Mouse (Mus musculus) heart, embryonic 13.5 days (tissue): ENCODE data around the gene Pck2. TPM values are rescaled to one million over a fixed set of nuclear protein-coding genes. Genes with fewer than 3 reads are reported as not detected.

ENCODE experiments used
- ATAC-seq: fragments of 200-750 bp; cut with Nextera tagmentation; 2 replicates; pipeline ENCODE4 v1.8.0; 2017; ENCODE audit warnings: moderate TSS enrichment; ENCODE audit not compliant: insufficient number of reproducible peaks, low FRiP score, low TSS enrichment; ENCODE audit errors: extremely low read depth
- H3K27ac ChIP-seq: fragments of 300-500 bp; sonication (generic); replicated peaks from 2 replicates; pipeline ENCODE4 v1.5.1; 2015; ENCODE audit warnings: moderate library complexity, mild to moderate bottlenecking, inconsistent platforms
- H3K27me3 ChIP-seq: fragments of 300-500 bp; sonication (generic); replicated peaks from 2 replicates; pipeline ENCODE4 v1.6.1; 2015; ENCODE audit warnings: mild to moderate bottlenecking, inconsistent platforms
- H3K36me3 ChIP-seq: fragments of 300-500 bp; sonication (generic); 2 replicates; pipeline ENCODE4 v1.6.1; 2015; ENCODE audit warnings: mild to moderate bottlenecking, inconsistent platforms
- H3K4me1 ChIP-seq: fragments of 300-500 bp; sonication (generic); 2 replicates; pipeline ENCODE4 v1.6.1; 2015; ENCODE audit warnings: inconsistent platforms
- H3K4me2 ChIP-seq: fragments of 300-500 bp; sonication (generic); 2 replicates; pipeline ENCODE4 v1.6.1; 2015; ENCODE audit warnings: inconsistent platforms, mild to moderate bottlenecking, moderate library complexity
- H3K4me3 ChIP-seq: fragments of 300-500 bp; sonication (generic); 2 replicates; pipeline ENCODE4 v1.5.1; 2015; ENCODE audit warnings: moderate library complexity, mild to moderate bottlenecking, inconsistent platforms
- H3K9ac ChIP-seq: fragments of 300-500 bp; sonication (generic); 2 replicates; pipeline ENCODE4 v1.6.1; 2015; ENCODE audit warnings: inconsistent platforms, mild to moderate bottlenecking, moderate library complexity
- H3K9me3 ChIP-seq: fragments of 300-500 bp; sonication (generic); 2 replicates; pipeline ENCODE4 v1.6.1; 2016; ENCODE audit warnings: inconsistent platforms
- WGBS: fragments of 180-500 bp; shearing (Covaris S2); methylation state at CpG from one replicate; pipeline ENCODE4 v1.1.7; 2015; ENCODE audit warnings: mixed read lengths; 5-methylcytosine and 5-hydroxymethylcytosine counted together
- polyA plus RNA-seq: library from polyadenylated mRNA; unstranded; fragments of >200 nt; fragmentation: Nextera tagmentation; extraction: Ambion mirVana; gene quantifications from 2 replicates; pipeline ENCODE4 v1.2.1, GENCODE M21; 2015

The Pck2 gene
- polyA plus RNA-seq, 1 experiment from 2014 or later = 40.9 TPM

GRCm38 (mm10) chr14:55536116-55536745 lies 3.8 kb upstream of the Pck2 start:
- Histone ChIP-seq H3K27me3 (0 out of 2 replicates have a peak, but pooled peaks cover 2% of the 10 kb centered on the region), H3K4me3 (no peak overlapping the region), H3K4me2 (no peak overlapping the region), H3K9me3 (no peaks in the 10 kb centered on the region), H3K27ac (no peak overlapping the region), H3K36me3 (no peaks in the 10 kb centered on the region), H3K4me1 (peaks cover 14% of the 10 kb centered on the region), H3K9ac (no peak overlapping the region)
- no peak for ATAC-seq
- WGBS = 32% methylated on average over 6 of the region's 6 CpGs

DNA sequence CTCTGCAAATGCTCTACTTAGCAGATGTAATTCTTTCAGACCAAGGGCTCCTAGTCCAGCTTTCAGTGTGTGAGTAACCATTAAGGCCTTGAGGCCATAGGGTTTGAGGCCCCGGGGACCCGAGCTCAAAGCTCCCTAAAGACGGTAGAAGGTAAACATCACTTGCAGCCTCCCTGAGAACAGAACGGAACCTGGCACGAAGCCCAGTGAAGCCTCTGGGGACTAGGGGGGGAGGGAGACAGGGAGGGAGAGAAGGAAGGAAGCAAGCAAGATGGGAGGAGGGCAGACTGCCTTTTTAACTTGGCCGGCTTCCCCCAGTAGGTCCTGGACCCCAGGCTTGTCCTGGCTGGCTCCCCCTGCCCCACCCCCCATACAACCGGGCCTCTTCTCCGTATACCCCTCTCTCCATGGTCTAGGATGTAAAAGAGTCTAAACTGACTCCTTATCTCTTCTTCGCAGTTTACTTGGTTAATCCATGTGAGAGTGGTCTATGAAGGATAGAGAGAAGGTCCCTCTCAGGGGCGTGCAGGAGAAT lies 788 bp downstream of the Pck2 start:
- 5% methylated on average over 10 of the region's 10 CpGs for WGBS
- H3K27me3 ChIP-seq = no peaks in the 10 kb centered on the region

DNA sequence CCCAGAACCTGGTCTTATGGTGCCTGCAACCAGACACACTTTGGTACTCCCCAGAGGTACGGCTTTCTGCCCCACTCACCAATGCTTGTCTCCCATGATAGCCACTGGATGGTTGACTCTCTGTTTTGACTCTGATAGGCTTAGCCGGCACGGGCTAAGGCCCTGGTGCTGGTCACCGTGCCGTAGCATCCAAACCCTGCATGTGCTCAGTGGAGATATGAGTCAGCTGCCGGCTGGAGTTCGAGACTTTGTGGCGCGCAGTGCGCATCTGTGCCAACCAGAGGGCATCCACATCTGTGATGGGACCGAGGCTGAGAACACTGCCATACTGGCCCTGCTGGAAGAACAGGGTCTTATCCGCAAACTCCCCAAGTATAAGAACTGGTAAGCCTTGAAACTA lies 2.2 kb downstream of the Pck2 start:
- H3K4me1 ChIP-seq = peaks cover 20% of the 10 kb centered on the region
- WGBS = 90% methylated on average over 12 of the region's 12 CpGs

More for the DNA sequence above, 788 bp downstream of the Pck2 start:
- Histone ChIP-seq H3K4me1 (peaks cover 20% of the 10 kb centered on the region), H3K27ac (peak overlapping the region; percentile 93), H3K36me3 (peaks cover 36% of the 10 kb centered on the region), H3K4me2 (peak overlapping the region; percentile 89), H3K9me3 (no peaks in the 10 kb centered on the region), H3K4me3 (peak overlapping the region; percentile 79), H3K9ac (peak overlapping the region; percentile 89)
- ATAC-seq = 0 out of 2 replicates have a peak, but pooled peaks have one; percentile 17

DNA sequence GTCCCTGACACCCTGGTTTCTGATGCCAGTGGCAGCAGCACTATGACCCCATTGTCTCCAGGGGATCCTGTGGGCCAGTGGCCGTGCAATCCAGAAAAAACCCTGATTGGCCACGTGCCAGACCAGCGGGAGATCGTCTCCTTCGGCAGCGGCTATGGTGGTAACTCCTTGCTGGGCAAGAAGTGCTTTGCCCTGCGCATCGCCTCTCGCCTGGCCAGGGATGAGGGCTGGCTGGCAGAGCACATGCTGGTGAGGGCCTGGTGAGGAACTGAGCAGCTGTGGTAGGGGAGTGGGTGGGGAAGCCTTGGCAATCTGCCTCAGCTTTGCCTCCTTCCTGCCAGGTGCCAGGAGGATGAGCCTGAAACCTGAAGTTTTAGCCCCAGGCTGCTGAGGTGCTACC lies 4.3 kb downstream of the Pck2 start:
- Histone ChIP-seq H3K27ac (no peak overlapping the region), H3K9me3 (no peaks in the 10 kb centered on the region), H3K4me1 (peaks cover 20% of the 10 kb centered on the region), H3K9ac (no peak overlapping the region), H3K4me2 (no peak overlapping the region), H3K36me3 (peaks cover 71% of the 10 kb centered on the region), H3K27me3 (no peaks in the 10 kb centered on the region), H3K4me3 (no peak overlapping the region)
- no peak for ATAC-seq
- 83% methylated on average over 9 of the region's 9 CpGs for WGBS

More for the DNA sequence above, 2.2 kb downstream of the Pck2 start:
- Histone ChIP-seq H3K27me3 (no peaks in the 10 kb centered on the region), H3K36me3 (peaks cover 50% of the 10 kb centered on the region), H3K27ac (no peak overlapping the region), H3K4me3 (no peak overlapping the region), H3K9ac (no peak overlapping the region), H3K4me2 (no peak overlapping the region), H3K9me3 (no peaks in the 10 kb centered on the region)
- no peak for ATAC-seq

DNA sequence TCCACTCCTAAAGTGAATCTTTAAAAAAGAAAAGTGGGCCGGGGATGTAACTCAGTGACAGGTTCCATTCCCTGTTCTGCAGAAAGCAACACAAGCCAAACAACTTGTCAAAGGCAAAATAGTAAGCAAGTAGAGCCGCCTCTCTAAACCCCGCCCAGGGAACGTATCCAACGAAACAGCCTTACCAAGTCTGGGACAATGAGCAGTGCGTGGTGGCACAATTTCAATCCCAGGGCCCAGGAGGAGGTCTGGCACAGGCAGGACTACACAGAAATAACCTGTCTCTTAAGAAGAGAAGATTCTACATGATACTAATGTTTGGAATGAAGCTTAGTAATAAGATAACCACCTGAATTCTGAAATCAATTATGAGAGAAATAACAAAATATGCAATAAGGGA lies 10.1 kb downstream of the Pck2 start:
- no peaks in the 10 kb centered on the region for H3K9me3 ChIP-seq
- H3K4me1 ChIP-seq = no peaks in the 10 kb centered on the region
- H3K4me2 ChIP-seq = no peak overlapping the region
- no peak overlapping the region for H3K27ac ChIP-seq
- WGBS = 84% methylated on average over 6 of the region's 6 CpGs
- H3K9ac ChIP-seq = no peak overlapping the region
- no peak for ATAC-seq
- peaks cover 57% of the 10 kb centered on the region for H3K36me3 ChIP-seq
- no peak overlapping the region for H3K4me3 ChIP-seq
- H3K27me3 ChIP-seq = no peaks in the 10 kb centered on the region

DNA sequence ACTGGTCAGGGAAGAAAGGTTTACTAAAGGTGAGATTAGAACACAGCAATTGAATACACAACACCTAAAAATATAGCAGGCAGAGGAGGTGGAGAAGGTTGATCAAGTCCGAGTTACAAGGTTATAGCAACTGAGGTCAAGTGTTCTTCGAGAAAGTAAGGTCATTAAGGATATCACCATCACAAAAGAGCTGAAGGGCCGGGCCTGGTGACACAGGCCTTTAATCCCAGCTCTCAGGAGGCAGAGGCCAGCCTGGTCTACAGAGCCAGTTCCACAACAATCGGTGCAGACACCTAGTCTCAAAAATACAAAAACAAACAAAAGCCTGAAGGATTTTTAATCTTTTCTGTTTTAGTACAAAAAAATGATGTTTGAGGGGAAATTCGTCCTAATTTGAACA lies 11.3 kb downstream of the Pck2 start:
- H3K27me3 ChIP-seq = no peaks in the 10 kb centered on the region
- WGBS = 64% methylated on average over 5 of the region's 5 CpGs
- H3K27ac ChIP-seq = no peak overlapping the region
- no peak overlapping the region for H3K4me2 ChIP-seq
- ATAC-seq = no peak
- no peaks in the 10 kb centered on the region for H3K9me3 ChIP-seq
- H3K4me1 ChIP-seq = no peaks in the 10 kb centered on the region
- H3K9ac ChIP-seq = no peak overlapping the region
- H3K36me3 ChIP-seq = peaks cover 46% of the 10 kb centered on the region
- H3K4me3 ChIP-seq = no peak overlapping the region

DNA sequence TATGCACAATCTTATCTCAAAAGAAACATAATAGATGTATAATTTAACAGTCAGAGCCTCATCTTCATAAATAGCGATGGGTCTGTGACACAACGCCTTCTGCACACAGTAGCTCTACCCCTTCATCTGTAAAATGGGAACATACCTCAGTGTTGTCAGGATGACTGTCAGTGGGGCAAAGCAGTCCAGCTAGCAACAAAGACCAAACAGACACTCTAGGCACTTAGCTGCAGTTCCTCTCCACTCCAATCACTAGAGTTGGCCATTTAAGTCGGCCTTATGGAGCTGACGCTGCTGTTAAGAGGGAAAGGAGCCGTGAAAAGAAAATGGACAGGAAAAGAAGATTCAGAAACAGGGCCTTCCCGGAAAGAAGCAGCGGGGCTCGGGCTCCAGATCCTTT lies 11.7 kb downstream of the Pck2 start:
- Histone ChIP-seq H3K27ac (no peak overlapping the region), H3K4me1 (peaks cover 2% of the 10 kb centered on the region), H3K9ac (no peak overlapping the region), H3K4me3 (no peak overlapping the region), H3K4me2 (no peak overlapping the region), H3K27me3 (no peaks in the 10 kb centered on the region), H3K9me3 (no peaks in the 10 kb centered on the region), H3K36me3 (peaks cover 41% of the 10 kb centered on the region)
- WGBS = 78% methylated on average over 8 of the region's 8 CpGs
- no peak for ATAC-seq

DNA sequence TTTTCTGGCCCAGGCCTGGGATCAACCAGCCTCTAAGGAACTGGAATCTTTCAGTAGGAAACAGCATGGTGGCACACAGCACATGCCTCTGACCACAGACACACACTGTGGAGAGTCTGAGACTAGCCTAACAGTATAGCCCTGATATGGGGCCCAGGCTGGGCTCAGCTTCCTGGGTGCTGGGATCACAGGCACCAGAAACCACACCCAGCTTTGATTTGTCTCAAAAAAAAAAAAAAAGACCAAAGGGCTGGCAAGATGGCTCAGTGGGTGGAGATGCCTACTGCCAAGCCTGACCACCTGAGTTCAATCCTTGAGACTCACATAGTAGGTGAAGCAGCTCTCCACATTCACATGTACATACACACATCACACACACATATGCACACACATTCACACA lies 14.6 kb downstream of the Pck2 start:
- no peak overlapping the region for H3K4me2 ChIP-seq
- H3K9ac ChIP-seq = no peak overlapping the region

DNA sequence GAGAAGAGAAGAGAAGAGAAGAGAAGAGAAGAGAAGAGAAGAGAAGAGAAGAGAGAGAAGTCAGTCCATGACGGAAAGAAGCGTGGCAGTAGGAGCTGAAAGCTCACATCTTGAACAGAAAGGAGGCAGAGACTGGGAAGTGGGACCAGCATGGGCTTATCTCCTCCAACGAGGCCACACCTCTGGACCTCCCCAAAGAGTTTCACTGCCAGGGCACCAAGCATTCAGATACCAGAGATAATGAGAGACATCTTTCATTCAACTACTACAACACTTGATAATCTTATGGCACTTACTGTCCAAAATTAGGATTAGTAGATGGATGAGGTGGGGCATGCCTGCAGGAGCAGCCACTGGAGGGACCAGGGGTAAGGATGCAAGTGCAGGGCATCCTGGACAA lies 15.7 kb downstream of the Pck2 start:
- H3K9ac ChIP-seq = no peak overlapping the region
- H3K4me2 ChIP-seq = no peak overlapping the region
- H3K9me3 ChIP-seq = no peaks in the 10 kb centered on the region
- no peak for ATAC-seq
- peaks cover 1% of the 10 kb centered on the region for H3K36me3 ChIP-seq
- no peak overlapping the region for H3K4me3 ChIP-seq
- no peaks in the 10 kb centered on the region for H3K27me3 ChIP-seq
- no peak overlapping the region for H3K27ac ChIP-seq
- peaks cover 15% of the 10 kb centered on the region for H3K4me1 ChIP-seq
- WGBS = 52% methylated on average over 3 of the region's 3 CpGs

More for the DNA sequence above, 14.6 kb downstream of the Pck2 start:
- Histone ChIP-seq H3K36me3 (peaks cover 13% of the 10 kb centered on the region), H3K27ac (no peak overlapping the region), H3K4me1 (peaks cover 15% of the 10 kb centered on the region), H3K4me3 (no peak overlapping the region), H3K9me3 (no peaks in the 10 kb centered on the region), H3K27me3 (no peaks in the 10 kb centered on the region)
- ATAC-seq = no peak

GRCm38 (mm10) chr14:55557003-55557402 lies 16.9 kb downstream of the Pck2 start:
- H3K27ac ChIP-seq = no peak overlapping the region
- H3K4me1 ChIP-seq = peaks cover 26% of the 10 kb centered on the region
- H3K36me3 ChIP-seq = no peaks in the 10 kb centered on the region
- H3K9me3 ChIP-seq = no peaks in the 10 kb centered on the region
- 27% methylated on average over 5 of the region's 5 CpGs for WGBS
- H3K4me3 ChIP-seq = no peak overlapping the region
- H3K27me3 ChIP-seq = no peaks in the 10 kb centered on the region
- no peak overlapping the region for H3K9ac ChIP-seq
- H3K4me2 ChIP-seq = no peak overlapping the region
- no peak for ATAC-seq

- ATAC-seq = no peak
- H3K9me3 ChIP-seq = no peaks in the 10 kb centered on the region
- WGBS = 79% methylated on average over 3 of the region's 3 CpGs
- H3K27ac ChIP-seq = no peak overlapping the region
- no peaks in the 10 kb centered on the region for H3K27me3 ChIP-seq
- 0 out of 2 replicates have a peak, but pooled peaks cover 5% of the 10 kb centered on the region for H3K36me3 ChIP-seq
- no peak overlapping the region for H3K4me3 ChIP-seq
- H3K4me1 ChIP-seq = peaks cover 30% of the 10 kb centered on the region
- H3K9ac ChIP-seq = no peak overlapping the region
- H3K4me2 ChIP-seq = no peak overlapping the region
Measured at GRCm38 (mm10) chr14:55557587-55557986, 17.5 kb downstream of the Pck2 start.
